Comparison of ENCODE assay signal across 27 mouse cellular contexts in genomic region chr1:152042409-152042808, GRCm38 (mm10). TPM values are rescaled to one million over a fixed set of nuclear protein-coding genes. Genes with fewer than 3 reads are reported as not detected.
A peak's percentile ranks its signal among the peaks of the same experiment; 100 is the strongest.
DNase-seq lines count a peak whose midpoint lies in the region; ATAC-seq and TF ChIP-seq lines count a peak whose summit lies in the region.
"Had no signal": no experiment of that assay in that cellular context is flagged by ENCODE, and none has a peak within 500 bp of the region (broad histone marks: within the 10 kb centered on the region; RNA-seq: fewer than 3 reads in every experiment).

No protein-coding gene starts in this region.

- DNase-seq in CD4-positive, CD25-positive, alpha-beta regulatory T cell, adult 2 months (ENCODE audit: low read depth, low spot score): peak; percentile 15
- DNase-seq in heart, adult 11 months: peak; percentile 4
- DNase-seq in heart, adult 18-20 months: no peak
- DNase-seq in urinary bladder, postnatal 25 days (ENCODE audit: low spot score): no peak
- no peak for DNase-seq in layer of hippocampus, adult 18-20 months (ENCODE audit: low spot score in 2 of 2)
- DNase-seq: adrenal gland, adult 2 months; adrenal gland, postnatal 14 days; B cell, adult 2 months; cerebellum, adult 11-12 months; cerebellum, adult 8-10 months; cerebellum, postnatal 10 days; cerebellum, postnatal 36 days; heart, adult 2 months; heart, postnatal 14 days; heart, postnatal 4 days; kidney, adult 18-20 months had no signal

- TF ChIP-seq CTCF in bone marrow macrophage, adult 2 months (IDR thresholded peaks at IDR 0.05; ENCODE audit: low read depth, low read length): no peak

- peaks cover 33% of the 10 kb centered on the region for H3K4me1 ChIP-seq in bone marrow macrophage, adult 2 months (ENCODE audit: control insufficient read depth, insufficient read depth, low read length)

- TF ChIP-seq POLR2A in bone marrow macrophage, adult 2 months (IDR thresholded peaks at IDR 0.05; ENCODE audit: borderline replicate concordance, low read depth, low read length): no peak

- 0 out of 2 replicates have a peak overlapping the region, but pooled peaks have one; percentile 1 for H3K27ac ChIP-seq in bone marrow macrophage, adult 2 months (ENCODE audit: insufficient read depth, low read depth, low read length)
- H3K27ac ChIP-seq: forebrain, embryonic 10.5 days; forebrain, embryonic 13.5 days; heart, adult 2 months; heart, embryonic 10.5 days; heart, embryonic 13.5 days; hindbrain, embryonic 14.5 days; hindbrain, postnatal 0 days had no signal

- H3K4me3 ChIP-seq in bone marrow macrophage, adult 2 months (ENCODE audit: insufficient read depth, low read length): no peak overlapping the region
- H3K4me3 ChIP-seq: forebrain, embryonic 10.5 days; forebrain, embryonic 13.5 days; heart, adult 2 months; heart, embryonic 10.5 days; heart, embryonic 13.5 days had no signal

- ATAC-seq in CD4-positive, CD25-positive, alpha-beta regulatory T cell, adult 4 months: no peak
- ATAC-seq: forebrain, embryonic 13.5 days; forebrain, embryonic 16.5 days; hindbrain, postnatal 0 days; Patski had no signal

RNA-seq across cellular contexts. Expression of gene 1700025G04Rik, which starts 47.5 kb away (rescaled TPM):
- polyA plus RNA-seq in CD4-positive, CD25-positive, alpha-beta regulatory T cell, adult 4 months (2017; shearing (Covaris generic)): 1 to 10 TPM; 1.3 to 3.9 TPM
- total RNA-seq in heart, adult 18-20 months (2021): 10 to 100 TPM; 38.9 to 41.0 TPM
- 44.4 and 45.8 TPM in 2 replicates for polyA plus RNA-seq in bone marrow macrophage, adult 2 months (2012; ENCODE audit: insufficient read depth, insufficient read length, missing spikeins)
- total RNA-seq in layer of hippocampus, adult 18-20 months (2021): 10 to 100 TPM; 60.3 to 70.8 TPM
- polyA plus RNA-seq: G1E had no signal

Comparison
In these comparisons a context has a peak if more than half of its experiments do, and no peak if none do; other contexts are left out.
1. DNase-seq: peak in CD4-positive, CD25-positive, alpha-beta regulatory T cell, adult 2 months (single experiment) and heart, adult 11 months (single experiment); none in heart, adult 18-20 months (0 of 2), urinary bladder, postnatal 25 days (single experiment) and layer of hippocampus, adult 18-20 months (0 of 2).